Mouse (Mus musculus) layer of hippocampus, postnatal 36 days (tissue): ENCODE measurements around the gene Sf3b3. TPM values are rescaled to one million over a fixed set of nuclear protein-coding genes. Genes with fewer than 3 reads are reported as not detected.

Source experiments
- DNase-seq, 2 experiments: peaks; one replicate each; pipeline ENCODE4 v3.0.0; 2022
- total RNA-seq, 2 experiments: library from RNA; stranded (reverse); gene quantifications; 2 replicates each; pipeline ENCODE4 v1.2.3; 2021

Gene Sf3b3
- total RNA-seq, 2 experiments from 2014 or later: 73.1 to 76.9 TPM

GRCm38 (mm10) chr8:110847171-110847549, 573 bp upstream of the Sf3b3 start:
- no peak for DNase-seq

DNA sequence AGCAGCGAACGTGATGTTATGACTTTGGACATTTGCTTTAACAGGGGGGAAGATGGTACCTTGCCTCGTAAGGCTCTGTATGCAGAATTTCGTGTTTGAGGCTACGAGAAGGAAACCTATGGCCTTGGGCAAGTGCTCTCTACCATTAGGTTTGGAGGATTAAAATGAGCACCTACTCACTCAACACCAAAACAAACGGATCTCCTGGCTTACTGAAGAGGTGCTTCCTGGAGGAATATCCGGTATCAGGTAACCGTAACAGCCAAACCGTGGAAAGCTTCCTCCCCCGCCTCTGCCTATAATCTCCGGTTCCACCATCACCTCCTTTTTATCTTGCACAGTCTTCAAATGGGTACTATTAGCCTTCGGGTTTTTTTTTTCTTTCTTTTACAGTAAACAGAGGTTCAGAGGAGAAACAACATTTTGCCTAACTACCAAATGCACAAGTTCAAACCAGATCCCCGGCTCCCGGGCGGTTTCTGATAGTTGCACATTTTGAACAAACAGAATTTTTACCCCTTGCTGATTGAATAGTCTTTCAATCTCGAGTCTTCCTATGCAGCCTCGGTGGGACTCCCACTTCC, 674 bp downstream of the Sf3b3 start:
- DNase-seq: no peak

- no peak for DNase-seq
These were observed 1.6 kb downstream of the Sf3b3 start for GRCm38 (mm10) chr8:110844941-110845340.

GRCm38 (mm10) chr8:110843207-110843606, 3.4 kb downstream of the Sf3b3 start:
- DNase-seq: no peak

GRCm38 (mm10) chr8:110842012-110842574, 4.5 kb downstream of the Sf3b3 start:
- no peak for DNase-seq

- DNase-seq: no peak
These were observed 14.6 kb downstream of the Sf3b3 start for GRCm38 (mm10) chr8:110831956-110832355.

- DNase-seq: no peak
These were observed 18.1 kb downstream of the Sf3b3 start for GRCm38 (mm10) chr8:110828511-110828910.

DNA sequence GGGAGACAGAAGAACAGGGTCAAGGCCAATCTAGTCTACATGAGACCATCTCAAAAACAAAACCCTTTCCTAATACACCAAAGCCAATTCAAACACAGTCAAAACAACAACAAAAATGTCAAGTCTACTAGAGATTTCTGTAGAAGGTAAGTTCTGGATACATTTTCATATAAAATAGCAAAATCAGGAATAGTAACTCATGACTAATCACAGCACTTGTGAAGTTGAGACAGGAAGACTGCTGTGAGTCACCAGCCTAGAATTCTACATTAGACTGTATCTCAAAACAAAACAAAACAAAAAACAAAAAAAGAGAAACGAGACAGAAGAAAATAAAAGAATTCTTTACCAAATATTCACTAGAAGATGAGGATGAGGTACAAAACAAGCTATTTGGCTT, 21.7 kb downstream of the Sf3b3 start:
- no peak for DNase-seq

DNA sequence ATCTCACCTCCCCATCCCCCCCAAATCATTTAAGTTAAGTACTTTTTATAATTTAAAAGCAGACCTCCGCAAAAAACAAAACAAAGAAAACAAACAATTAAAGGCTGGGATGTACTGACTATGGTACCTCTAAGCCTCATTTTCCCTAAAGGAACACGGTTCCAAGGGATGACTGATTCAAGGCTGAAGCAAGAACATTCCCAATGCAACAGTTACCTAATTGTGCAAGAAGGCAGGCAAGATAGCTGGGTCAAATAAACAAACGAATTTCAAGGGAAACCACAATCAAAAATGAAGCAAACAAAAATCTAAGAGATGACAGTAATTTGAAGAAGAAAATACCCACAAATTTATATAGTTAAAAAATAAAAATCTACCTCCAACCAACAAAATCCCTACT, 24.6 kb downstream of the Sf3b3 start:
- DNase-seq: no peak

DNA sequence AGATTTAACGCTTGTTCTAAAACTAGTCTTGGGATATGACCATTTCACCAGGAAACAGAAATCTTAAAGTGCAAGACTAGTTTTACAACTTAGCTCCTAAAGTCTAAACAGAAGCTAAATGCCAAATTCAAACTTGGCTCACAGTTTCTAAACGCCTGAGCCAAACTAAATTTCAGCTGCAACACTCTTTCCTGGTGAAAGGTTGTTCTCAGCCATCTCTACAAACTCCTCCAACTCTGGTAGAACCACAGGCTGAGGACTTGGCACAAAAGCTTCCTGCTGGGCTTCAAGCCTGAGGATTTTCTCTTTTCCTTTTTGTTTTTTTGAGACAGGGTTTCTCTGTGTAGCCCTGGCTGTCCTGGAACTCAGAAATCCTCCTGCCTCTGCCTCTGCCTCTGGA, 26.3 kb downstream of the Sf3b3 start:
- DNase-seq: no peak

DNA sequence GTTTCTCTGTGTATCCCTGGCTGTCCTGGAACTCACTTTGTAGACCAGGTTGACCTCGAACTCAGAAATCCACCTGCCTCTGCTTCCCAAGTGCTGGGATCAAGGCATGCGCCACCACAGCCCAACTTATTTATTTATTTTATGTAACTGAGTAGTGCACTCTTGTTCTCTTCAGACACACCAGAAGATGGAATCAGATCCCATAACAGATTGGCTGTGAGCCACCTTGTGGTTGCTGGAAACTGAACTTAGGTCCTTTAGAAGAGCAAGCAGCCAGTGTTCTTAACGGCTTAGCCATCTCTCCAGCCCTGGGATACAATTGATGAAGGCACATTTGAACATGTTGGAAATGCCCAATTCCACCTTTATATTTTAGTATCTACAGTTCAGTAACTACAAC, 28.0 kb downstream of the Sf3b3 start:
- DNase-seq: no peak

GRCm38 (mm10) chr8:110816990-110817389, 29.6 kb downstream of the Sf3b3 start:
- no peak for DNase-seq

DNA sequence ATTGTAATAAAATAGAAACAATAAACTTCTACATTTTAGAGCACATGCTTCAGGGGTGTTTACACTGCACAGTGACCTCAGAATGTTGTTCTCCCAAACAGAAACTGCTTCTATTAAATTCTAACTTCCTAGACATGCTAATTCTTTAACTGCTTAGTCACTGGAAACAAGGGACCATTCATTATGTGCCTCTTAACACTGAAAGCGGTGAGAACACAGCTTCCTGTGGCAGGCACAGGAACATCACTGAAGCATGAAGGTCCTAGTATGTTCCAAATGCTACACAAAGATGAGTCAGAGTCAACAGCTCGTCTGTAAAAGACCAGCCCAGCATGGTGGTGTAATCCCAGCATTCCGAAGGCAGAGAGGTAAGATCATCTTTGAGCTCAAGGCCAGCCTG, 31.3 kb downstream of the Sf3b3 start:
- no peak for DNase-seq

DNA sequence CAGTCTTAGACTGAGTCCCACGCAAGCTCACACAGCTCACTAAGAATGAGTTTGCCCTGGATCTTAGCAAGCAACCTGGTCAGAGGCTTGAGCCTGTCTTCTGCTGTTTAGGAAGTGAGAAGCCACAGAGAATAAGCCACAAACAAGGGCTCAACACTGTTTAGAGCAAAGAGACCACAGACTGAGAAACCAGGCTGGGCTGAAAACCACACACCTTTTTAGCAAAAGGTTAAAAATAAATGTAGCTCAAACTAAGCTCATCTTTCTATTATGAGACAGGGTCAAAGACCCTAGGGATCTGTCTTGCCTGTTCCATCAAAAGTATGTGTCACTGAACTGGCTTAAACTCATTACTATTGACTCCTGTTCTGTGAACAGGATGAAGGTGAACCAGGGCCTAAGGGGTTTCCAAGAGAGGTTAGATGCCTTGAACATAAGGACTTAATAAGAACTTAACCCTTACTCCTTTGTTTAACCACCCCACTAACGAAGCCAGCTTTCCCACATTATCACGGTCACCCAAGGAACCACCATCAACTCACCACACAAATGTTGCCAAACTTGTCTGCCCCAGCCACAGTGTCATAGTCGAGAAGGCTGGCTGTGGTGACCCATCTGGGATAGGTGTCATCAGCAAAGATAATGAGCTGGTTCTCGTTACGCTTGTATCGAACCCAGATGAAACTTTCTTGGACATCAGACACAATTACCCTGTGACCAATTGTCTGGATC, 33.3 kb downstream of the Sf3b3 start:
- no peak for DNase-seq

DNA sequence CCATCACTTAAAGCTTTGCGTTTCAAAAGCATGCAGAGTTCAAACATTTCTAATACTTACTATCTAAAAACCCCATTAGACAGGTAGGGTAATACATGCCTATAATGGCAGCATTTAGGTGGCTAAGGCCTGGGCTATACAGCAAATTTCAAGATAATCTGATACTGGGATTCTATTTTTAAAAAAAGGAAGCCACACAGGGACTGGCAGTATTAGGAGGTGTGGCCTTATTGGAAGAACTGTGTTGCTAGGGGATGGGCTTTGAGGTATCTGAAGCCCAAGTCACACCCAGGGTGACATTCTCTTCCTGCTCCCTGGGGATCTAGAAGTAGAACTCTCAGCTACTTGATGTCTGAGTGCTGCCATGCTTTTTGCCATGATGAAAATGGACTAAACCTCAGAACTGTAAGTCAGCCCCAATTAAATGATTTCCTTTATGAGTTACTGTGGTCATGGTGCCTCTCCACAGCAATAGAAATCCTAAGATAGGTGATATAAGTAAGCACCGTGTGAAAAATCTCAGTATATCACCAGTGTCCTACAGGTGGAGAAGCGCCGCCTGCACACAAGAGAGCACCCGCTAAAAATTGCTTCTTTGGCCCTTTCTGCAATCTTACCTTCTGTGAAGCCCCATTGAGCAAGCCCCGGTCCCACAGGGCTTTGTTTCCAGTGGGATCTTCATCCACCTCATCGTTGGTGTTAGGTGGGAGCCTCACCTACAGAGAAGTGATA, 34.1 kb downstream of the Sf3b3 start:
- no peak for DNase-seq

DNA sequence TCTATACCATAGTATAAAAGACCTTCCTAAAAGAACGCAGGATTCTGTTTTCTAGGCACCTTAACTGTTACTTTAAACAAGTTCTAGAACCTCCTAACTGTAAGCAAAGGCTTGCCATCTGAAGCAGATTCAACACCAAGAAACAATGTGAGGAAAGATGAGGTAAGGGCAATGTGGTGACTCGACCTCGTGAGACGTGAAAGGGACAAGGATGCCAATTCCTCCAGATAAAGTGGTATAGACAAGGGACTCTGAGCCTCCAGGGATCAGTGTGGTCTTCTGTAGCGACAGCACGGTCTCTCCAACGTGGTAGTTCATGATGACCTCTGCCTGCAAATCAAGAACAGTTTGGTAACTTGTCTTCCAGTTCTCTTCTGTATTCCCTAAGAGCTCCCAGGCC, 34.8 kb downstream of the Sf3b3 start:
- no peak for DNase-seq

DNA sequence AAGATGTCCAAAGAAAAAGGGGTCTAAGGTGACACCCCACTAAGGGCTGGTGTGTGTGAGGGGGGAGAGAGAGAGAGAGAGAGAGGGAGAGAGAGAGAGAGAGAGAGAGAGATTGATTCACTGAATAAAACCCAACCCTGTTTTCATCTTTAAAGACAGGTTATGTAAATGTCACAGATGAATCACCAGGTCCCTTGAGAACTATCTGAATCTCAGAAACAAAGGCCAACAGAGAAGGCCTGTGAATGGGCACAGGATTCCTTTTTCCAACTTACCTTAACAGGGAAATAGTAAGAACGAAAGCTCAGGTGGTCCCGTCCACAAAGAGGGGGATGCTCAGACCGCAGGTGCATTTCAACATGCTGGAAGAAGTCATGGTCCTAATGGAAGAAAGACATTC, 35.5 kb downstream of the Sf3b3 start:
- no peak for DNase-seq

DNA sequence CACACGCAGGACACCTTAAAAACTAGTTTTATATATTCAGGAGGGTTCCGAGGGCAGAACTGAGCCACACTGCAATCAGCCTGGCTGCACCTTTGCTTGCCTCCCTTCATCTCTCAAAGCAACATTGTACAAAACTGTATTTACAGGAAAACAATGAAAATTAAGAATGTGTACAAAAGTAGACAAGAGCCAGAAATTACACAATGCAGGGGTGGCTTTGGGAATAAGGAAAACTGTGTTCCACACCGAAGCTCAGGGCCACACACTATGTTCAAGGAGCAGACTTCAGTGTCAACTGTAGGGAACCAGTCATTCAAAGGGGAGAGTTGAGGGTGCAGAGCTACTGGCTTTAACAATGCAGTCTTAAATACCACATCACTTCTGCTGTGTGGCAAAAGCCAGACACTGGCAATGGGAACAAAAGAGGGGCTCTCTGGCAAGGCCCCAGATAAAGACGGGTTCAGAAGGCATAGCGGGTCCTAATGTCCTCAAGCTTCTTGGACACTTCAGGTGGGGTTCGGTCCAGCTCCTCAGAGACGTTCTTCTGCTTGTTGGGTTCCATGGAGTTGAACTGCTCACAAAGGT, 36.0 kb downstream of the Sf3b3 start:
- DNase-seq: no peak

- DNase-seq: no peak
These were observed 36.8 kb downstream of the Sf3b3 start for GRCm38 (mm10) chr8:110809831-110810230.

DNA sequence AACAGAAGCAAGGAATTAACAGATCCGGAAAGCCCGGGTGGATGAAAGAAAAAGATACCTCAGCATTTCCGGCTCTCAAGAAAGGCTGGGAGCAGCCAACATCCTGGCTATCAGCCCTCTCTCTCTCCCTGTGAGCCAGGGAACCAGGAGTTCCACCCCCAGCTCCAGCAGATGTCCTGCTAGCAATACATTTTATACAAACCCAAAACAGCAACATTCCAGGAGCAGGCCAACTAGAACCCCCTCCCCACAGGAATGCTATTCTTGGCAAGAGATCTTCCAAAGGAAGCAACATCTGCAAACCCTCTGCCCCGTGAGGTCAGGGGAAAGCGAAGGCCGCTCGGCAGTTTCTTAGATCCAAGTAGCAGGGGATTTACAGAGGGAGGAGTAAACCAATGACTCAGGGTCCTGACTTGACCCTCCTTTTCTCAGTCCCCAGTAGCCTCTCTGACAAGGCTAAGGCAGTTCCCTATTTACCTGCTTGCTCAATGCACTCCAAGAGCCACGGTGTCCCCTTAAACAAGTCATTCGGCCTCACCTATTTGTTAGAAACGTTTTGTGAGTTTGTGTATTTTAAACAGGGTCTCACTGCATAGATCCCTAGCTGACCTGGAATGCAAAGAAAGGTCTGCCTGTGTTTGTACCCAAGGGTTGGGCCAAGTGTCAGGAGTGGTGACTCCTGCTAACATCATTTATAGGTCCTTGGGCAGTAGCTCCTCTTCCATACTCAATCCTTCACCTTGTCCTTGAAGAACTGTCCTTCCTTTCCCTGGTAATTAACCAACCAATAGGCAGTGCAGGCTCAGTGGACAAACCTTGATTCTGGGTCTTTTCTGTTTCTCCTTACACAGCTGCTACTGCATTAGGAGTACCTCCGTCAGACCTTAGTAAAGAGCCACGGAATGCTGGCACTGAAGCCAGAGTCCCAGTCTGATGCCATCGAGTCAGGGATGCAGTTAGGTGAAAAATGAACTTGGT, 37.8 kb downstream of the Sf3b3 start:
- no peak for DNase-seq

DNA sequence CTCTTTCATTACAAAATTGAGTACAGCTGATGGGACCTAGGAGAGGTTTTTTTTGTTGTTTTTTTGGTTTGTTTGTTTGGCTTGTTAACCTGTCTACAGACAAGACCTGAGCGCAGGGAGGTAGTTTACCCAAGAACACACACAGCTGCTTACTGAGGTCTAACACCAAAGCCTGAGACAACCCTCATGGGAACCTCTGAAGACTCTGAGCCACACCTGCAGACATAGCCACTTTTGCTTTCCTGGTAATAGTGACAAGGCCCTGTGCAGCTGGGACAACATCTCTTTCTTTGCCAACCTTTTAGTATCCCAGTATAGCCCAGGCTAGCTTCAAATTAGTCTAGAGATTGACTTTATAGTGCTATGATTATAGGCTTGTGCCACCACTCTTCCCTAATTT, 40.4 kb downstream of the Sf3b3 start:
- no peak for DNase-seq

DNA sequence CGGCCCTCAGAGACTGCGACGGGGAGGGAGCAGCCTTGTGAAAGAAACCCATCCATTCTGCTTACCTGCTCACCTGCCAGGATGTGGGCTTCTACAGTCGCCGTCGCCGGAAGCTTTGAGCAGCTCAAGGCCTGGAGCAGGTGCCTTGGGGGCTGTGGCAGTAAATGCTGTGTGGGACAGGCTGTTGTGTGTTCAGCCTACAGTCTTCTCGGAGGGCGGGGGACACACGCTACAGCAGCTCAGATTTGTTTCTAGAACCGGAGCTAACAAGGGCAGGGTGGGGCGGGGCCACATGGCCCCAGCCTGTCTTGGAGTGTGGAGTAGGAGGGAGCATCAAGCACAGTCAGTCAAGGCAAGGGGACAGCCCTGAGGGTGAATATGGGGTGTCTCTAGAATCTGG, 40.9 kb downstream of the Sf3b3 start, which contains the start of gene Il34:
TSS of gene Il34 (minus strand) at position 256 of the 400 bp plus-strand sequence.
- no peak for DNase-seq
